Mouse (Mus musculus) adrenal gland, postnatal 14 days (tissue): Measurements from ENCODE around the gene Psmc3. TPM values are rescaled to one million over a fixed set of nuclear protein-coding genes. Genes with fewer than 3 reads are reported as not detected.

Experiments used
- DNase-seq: peaks from one replicate; pipeline ENCODE4 v3.0.0; 2021; ENCODE audit warnings: mixed read lengths
- total RNA-seq: library from RNA; stranded (reverse); gene quantifications from 2 replicates; pipeline ENCODE4 v1.2.3, GENCODE M21; 2021

Gene Psmc3
- total RNA-seq, 1 experiment from 2014 or later: 179 TPM

GRCm38 (mm10) chr2:91053181-91053933 lies 452 bp upstream of the Psmc3 start:
- DNase-seq: no peak

- DNase-seq: no peak
These were observed 4.6 kb downstream of the Psmc3 start for GRCm38 (mm10) chr2:91058435-91058834.

GRCm38 (mm10) chr2:91059376-91059775 lies 5.6 kb downstream of the Psmc3 start:
- no peak for DNase-seq

GRCm38 (mm10) chr2:91060544-91061355 lies 6.9 kb downstream of the Psmc3 start:
- DNase-seq: peak; percentile 66

- no peak for DNase-seq
These were observed 8.2 kb downstream of the Psmc3 start for GRCm38 (mm10) chr2:91061849-91062481.

- no peak for DNase-seq
These were observed 9.2 kb downstream of the Psmc3 start for GRCm38 (mm10) chr2:91062779-91063606.

GRCm38 (mm10) chr2:91064211-91064610 lies 10.4 kb downstream of the Psmc3 start:
- no peak for DNase-seq

- peak; percentile 81 for DNase-seq
These were observed 11.7 kb downstream of the Psmc3 start for GRCm38 (mm10) chr2:91065544-91065943.

GRCm38 (mm10) chr2:91066455-91066854 lies 12.6 kb downstream of the Psmc3 start:
- no peak for DNase-seq

- no peak for DNase-seq
These were observed 14.5 kb downstream of the Psmc3 start for GRCm38 (mm10) chr2:91068162-91068871.

GRCm38 (mm10) chr2:91068872-91069165 lies 15.0 kb downstream of the Psmc3 start:
- DNase-seq: no peak

GRCm38 (mm10) chr2:91069306-91070000 lies 15.6 kb downstream of the Psmc3 start:
- peak; percentile 51 for DNase-seq

- DNase-seq: peak; percentile 98
These were observed 16.4 kb downstream of the Psmc3 start, which contains the start of gene Slc39a13 for GRCm38 (mm10) chr2:91070076-91070800. Gene Slc39a13 (minus strand): TSS chr2:91070417.

GRCm38 (mm10) chr2:91071059-91071458 lies 17.2 kb downstream of the Psmc3 start:
- no peak for DNase-seq

- DNase-seq: no peak
These were observed 18.3 kb downstream of the Psmc3 start for GRCm38 (mm10) chr2:91072092-91072491.

GRCm38 (mm10) chr2:91077957-91078313 lies 24.1 kb downstream of the Psmc3 start:
- no peak for DNase-seq

- peak; percentile 39 for DNase-seq
These were observed 24.7 kb downstream of the Psmc3 start for GRCm38 (mm10) chr2:91078314-91079025.

GRCm38 (mm10) chr2:91079026-91079384 lies 25.2 kb downstream of the Psmc3 start:
- DNase-seq: no peak

GRCm38 (mm10) chr2:91080784-91081513 lies 27.1 kb downstream of the Psmc3 start:
- DNase-seq: no peak
